Mouse (Mus musculus): ENCODE results near the gene Plekhm1. TPM values are rescaled to one million over a fixed set of nuclear protein-coding genes. Genes with fewer than 3 reads are reported as not detected.

The Plekhm1 gene
- polyA plus RNA-seq, 1 experiment from 2014 or later: 2.3 TPM

GRCm38 (mm10) chr11:103399050-103399449 is 13.4 kb downstream of the Plekhm1 start:
- Histone ChIP-seq H3K9me3 (ENCODE audit: low read length) (no peaks in the 10 kb centered on the region), H3K27ac (ENCODE audit: low read depth) (no peak overlapping the region), H3K9ac (replicated peaks) (no peak overlapping the region), H3K4me2 (ENCODE audit: low read depth, low read length) (no peak overlapping the region), H3K36me3 (replicated peaks; ENCODE audit: insufficient read depth, low read length) (peaks cover 30% of the 10 kb centered on the region), H3K4me3 (ENCODE audit: low read depth, low read length) (no peak overlapping the region), H3K27me3 (ENCODE audit: insufficient read depth, low read length) (no peaks in the 10 kb centered on the region), H3K4me1 (ENCODE audit: insufficient read depth) (peaks cover 5% of the 10 kb centered on the region; the same call in 1 of the 2 replicates)
- TF ChIP-seq CTCF (IDR thresholded peaks at IDR 0.05; ENCODE audit: low read depth) (peak; percentile 48), EP300 (IDR thresholded peaks at IDR 0.05; ENCODE audit: low read depth) (no peak)
- WGBS (ENCODE audit: insufficient replicate concordance): 81% methylated on average over 3 of the region's 3 CpGs
- DNase-seq (no peak), ATAC-seq (no peak)

GRCm38 (mm10) chr11:103396682-103397081 is 15.8 kb downstream of the Plekhm1 start:
- Histone ChIP-seq H3K4me1 (ENCODE audit: insufficient read depth) (peaks cover 5% of the 10 kb centered on the region; the same call in 1 of the 2 replicates), H3K4me2 (ENCODE audit: low read depth, low read length) (no peak overlapping the region), H3K9me3 (ENCODE audit: low read length) (no peaks in the 10 kb centered on the region), H3K27me3 (ENCODE audit: insufficient read depth, low read length) (no peaks in the 10 kb centered on the region), H3K4me3 (ENCODE audit: low read depth, low read length) (no peak overlapping the region), H3K9ac (replicated peaks) (no peak overlapping the region), H3K27ac (ENCODE audit: low read depth) (no peak overlapping the region), H3K36me3 (replicated peaks; ENCODE audit: insufficient read depth, low read length) (peaks cover 44% of the 10 kb centered on the region)
- TF ChIP-seq CTCF (IDR thresholded peaks at IDR 0.05; ENCODE audit: low read depth) (no peak), EP300 (IDR thresholded peaks at IDR 0.05; ENCODE audit: low read depth) (no peak)
- ATAC-seq (no peak), DNase-seq (no peak)
- WGBS (ENCODE audit: insufficient replicate concordance): 95% methylated on average over 4 of the region's 4 CpGs

GRCm38 (mm10) chr11:103396236-103396635 is 16.3 kb downstream of the Plekhm1 start:
- peaks cover 5% of the 10 kb centered on the region; the same call in 1 of the 2 replicates for H3K4me1 ChIP-seq (ENCODE audit: insufficient read depth)
- TF ChIP-seq EP300 (IDR thresholded peaks at IDR 0.05; ENCODE audit: low read depth) (no peak), CTCF (IDR thresholded peaks at IDR 0.05; ENCODE audit: low read depth) (no peak)
- ATAC-seq (no peak), DNase-seq (no peak)
- WGBS (ENCODE audit: insufficient replicate concordance): 92% methylated on average over 4 of the region's 4 CpGs
- no peak overlapping the region for H3K9ac ChIP-seq (replicated peaks)
- no peak overlapping the region for H3K4me2 ChIP-seq (ENCODE audit: low read depth, low read length)
- no peaks in the 10 kb centered on the region for H3K9me3 ChIP-seq (ENCODE audit: low read length)
- H3K36me3 ChIP-seq (replicated peaks; ENCODE audit: insufficient read depth, low read length): peaks cover 45% of the 10 kb centered on the region
- H3K27ac ChIP-seq (ENCODE audit: low read depth): no peak overlapping the region
- H3K27me3 ChIP-seq (ENCODE audit: insufficient read depth, low read length): no peaks in the 10 kb centered on the region
- H3K4me3 ChIP-seq (ENCODE audit: low read depth, low read length): no peak overlapping the region

- Histone ChIP-seq H3K9me3 (ENCODE audit: low read length) (no peaks in the 10 kb centered on the region), H3K4me3 (ENCODE audit: low read depth, low read length) (no peak overlapping the region), H3K27me3 (ENCODE audit: insufficient read depth, low read length) (no peaks in the 10 kb centered on the region), H3K27ac (ENCODE audit: low read depth) (no peak overlapping the region), H3K9ac (replicated peaks) (no peak overlapping the region), H3K4me1 (ENCODE audit: insufficient read depth) (0 out of 2 replicates have a peak, but pooled peaks cover 1% of the 10 kb centered on the region), H3K4me2 (ENCODE audit: low read depth, low read length) (no peak overlapping the region), H3K36me3 (replicated peaks; ENCODE audit: insufficient read depth, low read length) (peaks cover 51% of the 10 kb centered on the region)
- no peak for TF ChIP-seq EP300 (IDR thresholded peaks at IDR 0.05; ENCODE audit: low read depth)
- no peak for TF ChIP-seq CTCF (IDR thresholded peaks at IDR 0.05; ENCODE audit: low read depth)
- no peak for ATAC-seq
- no peak for DNase-seq
- 88% methylated on average over 7 of the region's 7 CpGs for WGBS (ENCODE audit: insufficient replicate concordance)
These were observed 17.9 kb downstream of the Plekhm1 start for GRCm38 (mm10) chr11:103394604-103395003.

GRCm38 (mm10) chr11:103394025-103394424 is 18.5 kb downstream of the Plekhm1 start:
- no peak overlapping the region for H3K27ac ChIP-seq (ENCODE audit: low read depth)
- H3K9ac ChIP-seq (replicated peaks): no peak overlapping the region
- ATAC-seq (no peak), DNase-seq (no peak)
- H3K4me2 ChIP-seq (ENCODE audit: low read depth, low read length): no peak overlapping the region
- WGBS (ENCODE audit: insufficient replicate concordance): 87% methylated on average over 7 of the region's 7 CpGs
- H3K4me3 ChIP-seq (ENCODE audit: low read depth, low read length): no peak overlapping the region
- H3K9me3 ChIP-seq (ENCODE audit: low read length): no peaks in the 10 kb centered on the region
- H3K36me3 ChIP-seq (replicated peaks; ENCODE audit: insufficient read depth, low read length): peaks cover 51% of the 10 kb centered on the region
- no peak for TF ChIP-seq EP300 (IDR thresholded peaks at IDR 0.05; ENCODE audit: low read depth)
- TF ChIP-seq CTCF (IDR thresholded peaks at IDR 0.05; ENCODE audit: low read depth): no peak
- no peaks in the 10 kb centered on the region for H3K4me1 ChIP-seq (ENCODE audit: insufficient read depth)
- no peaks in the 10 kb centered on the region for H3K27me3 ChIP-seq (ENCODE audit: insufficient read depth, low read length)

- H3K9me3 ChIP-seq (ENCODE audit: low read length): no peaks in the 10 kb centered on the region
- H3K4me3 ChIP-seq (ENCODE audit: low read depth, low read length): no peak overlapping the region
- DNase-seq (no peak), ATAC-seq (no peak)
- no peak for TF ChIP-seq CTCF (IDR thresholded peaks at IDR 0.05; ENCODE audit: low read depth)
- no peak for TF ChIP-seq EP300 (IDR thresholded peaks at IDR 0.05; ENCODE audit: low read depth)
- no peak overlapping the region for H3K4me2 ChIP-seq (ENCODE audit: low read depth, low read length)
- no peak overlapping the region for H3K9ac ChIP-seq (replicated peaks)
- H3K27ac ChIP-seq (ENCODE audit: low read depth): no peak overlapping the region
- 61% methylated on average over 7 of the region's 7 CpGs for WGBS (ENCODE audit: insufficient replicate concordance)
- peaks cover 2% of the 10 kb centered on the region; the same call in 1 of the 2 replicates for H3K4me1 ChIP-seq (ENCODE audit: insufficient read depth)
- peaks cover 37% of the 10 kb centered on the region for H3K36me3 ChIP-seq (replicated peaks; ENCODE audit: insufficient read depth, low read length)
- no peaks in the 10 kb centered on the region for H3K27me3 ChIP-seq (ENCODE audit: insufficient read depth, low read length)
These were observed 24.5 kb downstream of the Plekhm1 start for GRCm38 (mm10) chr11:103387870-103388526.

Data from liver, postnatal 0 days (tissue).